Mouse (Mus musculus): ENCODE data around the gene Il4i1.

GRCm38 (mm10) chr7:44868919-44869696, 52.9 kb downstream of the Il4i1 start:
- TF ChIP-seq CTCF (conservative IDR thresholded peaks at IDR 0.05; ENCODE audit: low read length), result no peak
- no peak for TF ChIP-seq NANOG (IDR thresholded peaks at IDR 0.05; ENCODE audit: borderline replicate concordance, low read length)
